7 mouse cellular contexts compared by ENCODE assay signal in genomic region chr1:182951298-182951697, GRCm38 (mm10). TPM values are rescaled to one million over a fixed set of nuclear protein-coding genes. Genes with fewer than 3 reads are reported as not detected.
DNase-seq lines count a peak whose midpoint lies in the region; ATAC-seq and TF ChIP-seq lines count a peak whose summit lies in the region.

No protein-coding gene starts in this region.

- no peak overlapping the region for H3K4me2 ChIP-seq in lung, postnatal 0 days (replicated peaks; ENCODE audit: low read depth, low read length)
- no peak overlapping the region for H3K4me2 ChIP-seq in midbrain, embryonic 13.5 days (replicated peaks)
- H3K4me2 ChIP-seq in kidney, embryonic 14.5 days (replicated peaks; ENCODE audit: low read depth, low read length), result no peak overlapping the region

- H3K9ac ChIP-seq in lung, postnatal 0 days (replicated peaks; ENCODE audit: low read depth), result no peak overlapping the region
- no peak overlapping the region for H3K9ac ChIP-seq in midbrain, embryonic 13.5 days (replicated peaks)
- H3K9ac ChIP-seq in kidney, embryonic 14.5 days (ENCODE audit: low read depth, low read length), result no peak overlapping the region

- H3K27ac ChIP-seq in lung, postnatal 0 days (ENCODE audit: low read length), result no peak overlapping the region
- no peak overlapping the region for H3K27ac ChIP-seq in midbrain, embryonic 13.5 days
- H3K27ac ChIP-seq in kidney, embryonic 14.5 days (ENCODE audit: low read depth, low read length), result no peak overlapping the region

- no peak for TF ChIP-seq EP300 in lung, postnatal 0 days (IDR thresholded peaks at IDR 0.05)

- peak; percentile 81 for DNase-seq in MN1 (ENCODE audit: low spot score)
- peak; percentile 42 to 44 for DNase-seq in adrenal gland, adult 18-20 months (ENCODE audit: low spot score in 2 of 2)
- peak; percentile 47 to 51 for DNase-seq in heart, adult 9 months (ENCODE audit: low spot score in 2 of 2)
- peak; percentile 84 for DNase-seq in lung, postnatal 0 days (ENCODE audit: low spot score)
- DNase-seq in spleen, adult 12 weeks (ENCODE audit: low spot score), result no peak

- 36% methylated on average over 9 of the region's 9 CpGs for WGBS in lung, postnatal 0 days
- 85% methylated on average over 9 of the region's 9 CpGs for WGBS in midbrain, embryonic 13.5 days
- 68% methylated on average over 9 of the region's 9 CpGs for WGBS in kidney, embryonic 14.5 days

- peaks cover 12% of the 10 kb centered on the region; the same call in 1 of the 2 replicates for H3K4me1 ChIP-seq in lung, postnatal 0 days (ENCODE audit: insufficient read depth, low read depth, low read length)
- H3K4me1 ChIP-seq in midbrain, embryonic 13.5 days (replicated peaks), result peaks cover 25% of the 10 kb centered on the region
- H3K4me1 ChIP-seq in kidney, embryonic 14.5 days (ENCODE audit: control insufficient read depth, insufficient read depth, low read length), result peaks cover 10% of the 10 kb centered on the region; the same call in 1 of the 2 replicates

- no peak for TF ChIP-seq CTCF in lung, postnatal 0 days (IDR thresholded peaks at IDR 0.05)

- no peaks in the 10 kb centered on the region for H3K27me3 ChIP-seq in lung, postnatal 0 days (replicated peaks; ENCODE audit: insufficient read depth, low read length)
- peaks cover 11% of the 10 kb centered on the region for H3K27me3 ChIP-seq in midbrain, embryonic 13.5 days
- no peaks in the 10 kb centered on the region; the same call in 1 of the 2 replicates for H3K27me3 ChIP-seq in kidney, embryonic 14.5 days (ENCODE audit: control insufficient read depth, insufficient read depth, low read length)

- ATAC-seq in lung, postnatal 0 days, result peak; percentile 72
- ATAC-seq in midbrain, embryonic 13.5 days, result no peak
- ATAC-seq in kidney, embryonic 14.5 days (ENCODE audit: low FRiP score, low TSS enrichment), result no peak

- no peaks in the 10 kb centered on the region for H3K9me3 ChIP-seq in lung, postnatal 0 days (ENCODE audit: low read length)
- H3K9me3 ChIP-seq in midbrain, embryonic 13.5 days, result no peaks in the 10 kb centered on the region
- no peaks in the 10 kb centered on the region for H3K9me3 ChIP-seq in kidney, embryonic 14.5 days (ENCODE audit: control insufficient read depth, low read length)

- H3K4me3 ChIP-seq in lung, postnatal 0 days (ENCODE audit: low read depth, low read length), result no peak overlapping the region
- H3K4me3 ChIP-seq in midbrain, embryonic 13.5 days (replicated peaks), result no peak overlapping the region
- H3K4me3 ChIP-seq in kidney, embryonic 14.5 days (ENCODE audit: low read length), result no peak overlapping the region

- no peaks in the 10 kb centered on the region for H3K36me3 ChIP-seq in lung, postnatal 0 days (ENCODE audit: insufficient read depth, low read length)
- no peaks in the 10 kb centered on the region for H3K36me3 ChIP-seq in midbrain, embryonic 13.5 days
- no peaks in the 10 kb centered on the region for H3K36me3 ChIP-seq in kidney, embryonic 14.5 days (ENCODE audit: control insufficient read depth, insufficient read depth, low read length)

RNA-seq across cellular contexts. Expression of gene Tlr5, which starts 3.3 kb away (rescaled TPM):
- 1 to 10 TPM; 1.3 to 2.4 TPM for total RNA-seq in adrenal gland, adult 18-20 months (2021)
- 1.5 TPM in 2 replicates for polyA plus RNA-seq in lung, postnatal 0 days (2015; fragmentation: Nextera tagmentation; extraction: Ambion mirVana)
- 0.30 and 0.39 TPM in 2 replicates for polyA plus RNA-seq in midbrain, embryonic 13.5 days (2015; fragmentation: Nextera tagmentation; extraction: Ambion mirVana)
- polyA plus RNA-seq in kidney, embryonic 14.5 days (2014; fragmentation: Nextera tagmentation; extraction: Ambion mirVana), result 1.1 TPM in 2 replicates
